Mouse (Mus musculus) CH12.LX (cell line): Measurements from ENCODE around the gene Clec1a. TPM values are rescaled to one million over a fixed set of nuclear protein-coding genes. Genes with fewer than 3 reads are reported as not detected.

Experiments used
- DNase-seq: peaks from one replicate; pipeline ENCODE4 v3.0.0-alpha.2; 2013; ENCODE audit errors: extremely low read depth
- H3K27ac ChIP-seq: 2 replicates; pipeline ENCODE4 v1.5.1; 2012; ENCODE audit warnings: low read depth, mild to moderate bottlenecking, control low read depth, moderate library complexity; ENCODE audit not compliant: insufficient read depth
- H3K27me3 ChIP-seq: replicated peaks from 2 replicates; pipeline ENCODE3; 2012; ENCODE audit warnings: inconsistent platforms
- H3K36me3 ChIP-seq, 2 experiments: replicated peaks in 1 of 2; 2 replicates each; pipeline versions ENCODE3 to v1.6.1; 2012; ENCODE audit warnings: inconsistent platforms in 1 of 2, low read length in 1 of 2, mild to moderate bottlenecking in 1 of 2, mixed read lengths in 1 of 2, moderate library complexity in 1 of 2; ENCODE audit not compliant: control insufficient read depth in 1 of 2, insufficient read depth in 1 of 2
- H3K4me1 ChIP-seq, 2 experiments: 2 replicates each; pipeline ENCODE4 v1.6.1; 2012; ENCODE audit warnings: inconsistent platforms in 1 of 2, moderate library complexity in 1 of 2; ENCODE audit not compliant: insufficient read depth in 2 of 2, control insufficient read depth in 1 of 2
- H3K4me2 ChIP-seq: 2 replicates; pipeline ENCODE4 v1.6.1; 2012; ENCODE audit warnings: low read depth, mild to moderate bottlenecking, control low read depth; ENCODE audit not compliant: poor library complexity, insufficient read depth, severe bottlenecking
- H3K4me3 ChIP-seq, 3 experiments: fragments of 150-350 bp in 1 of 3; sonication (generic) in 1 of 3; replicated peaks in 1 of 3; 2 replicates each; pipeline versions ENCODE3 to v1.5.1; 2011 to 2012; ENCODE audit warnings: low read depth in 2 of 3, low read length in 2 of 3, mild to moderate bottlenecking in 2 of 3, moderate library complexity in 2 of 3, control low read depth in 1 of 3, improper control_type of control experiment in 1 of 3, inconsistent platforms in 1 of 3, mixed read lengths in 1 of 3; ENCODE audit not compliant: poor library complexity in 1 of 3
- H3K79me2 ChIP-seq: replicated peaks from 2 replicates; pipeline ENCODE4 v1.6.1; 2012; ENCODE audit warnings: mild to moderate bottlenecking, moderate library complexity; ENCODE audit not compliant: control insufficient read depth, poor library complexity, insufficient read depth, severe bottlenecking; ENCODE audit errors: extremely low read depth
- H3K9ac ChIP-seq: 2 replicates; pipeline ENCODE4 v1.6.1; 2012; ENCODE audit warnings: low read depth, mild to moderate bottlenecking, control low read depth, moderate library complexity; ENCODE audit not compliant: insufficient read depth
- H3K9me3 ChIP-seq: replicated peaks from 2 replicates; pipeline ENCODE3; 2012; ENCODE audit warnings: low read length, inconsistent platforms, mixed read lengths
- CTCF ChIP-seq, 2 experiments: IDR thresholded peaks in 1 of 2; conservative IDR thresholded peaks in 1 of 2; 2 replicates each; pipeline ENCODE4 v1.5.1; 2011 to 2012; ENCODE audit warnings: low read depth in 2 of 2, low read length in 2 of 2, improper control_type of control experiment in 1 of 2, inconsistent platforms in 1 of 2, mild to moderate bottlenecking in 1 of 2, moderate library complexity in 1 of 2
- ELF1 ChIP-seq: IDR thresholded peaks from 2 replicates; pipeline ENCODE4 v1.6.1; 2014; ENCODE audit warnings: low read depth, mild to moderate bottlenecking, inconsistent platforms, low read length, improper control_type of control experiment
- ETS1 ChIP-seq: conservative IDR thresholded peaks from 2 replicates; pipeline ENCODE4 v1.6.1; 2012; ENCODE audit warnings: low read depth, mild to moderate bottlenecking, inconsistent platforms, low read length, improper control_type of control experiment, moderate library complexity
- HCFC1 ChIP-seq: IDR thresholded peaks from 2 replicates; pipeline ENCODE4 v1.6.1; 2012; ENCODE audit warnings: low read depth, mild to moderate bottlenecking, inconsistent platforms, low read length, improper control_type of control experiment
- IRF4 ChIP-seq: IDR thresholded peaks from 2 replicates; pipeline ENCODE4 v1.6.1; 2014; ENCODE audit warnings: low read depth, mild to moderate bottlenecking, inconsistent platforms, low read length, improper control_type of control experiment
- JUN ChIP-seq: IDR thresholded peaks from 2 replicates; pipeline ENCODE4 v1.6.1; 2011; ENCODE audit warnings: low read depth, mild to moderate bottlenecking, low read length, improper control_type of control experiment, moderate library complexity; ENCODE audit not compliant: insufficient read depth
- JUND ChIP-seq: conservative IDR thresholded peaks from 2 replicates; pipeline ENCODE4 v1.6.1; 2011; ENCODE audit warnings: low read depth, low read length, improper control_type of control experiment
- MAFK ChIP-seq: IDR thresholded peaks from 2 replicates; pipeline ENCODE4 v1.6.1; 2011; ENCODE audit warnings: low read length, improper control_type of control experiment; ENCODE audit not compliant: insufficient replicate concordance
- MEF2A ChIP-seq: IDR thresholded peaks from 2 replicates; pipeline ENCODE4 v1.6.1; 2014; ENCODE audit warnings: low read depth, mild to moderate bottlenecking, inconsistent platforms, low read length, improper control_type of control experiment, borderline replicate concordance
- MYC ChIP-seq: IDR thresholded peaks from 2 replicates; pipeline ENCODE4 v1.6.1; 2011; ENCODE audit warnings: low read depth, mild to moderate bottlenecking, improper control_type of control experiment, low read length
- NRF1 ChIP-seq: IDR thresholded peaks from 2 replicates; pipeline ENCODE4 v1.6.1; 2014; ENCODE audit warnings: low read depth, mild to moderate bottlenecking, inconsistent platforms, low read length, improper control_type of control experiment, moderate library complexity
- RAD21 ChIP-seq: IDR thresholded peaks from 2 replicates; pipeline ENCODE4 v1.6.1; 2011; ENCODE audit warnings: low read depth, mild to moderate bottlenecking, low read length, improper control_type of control experiment, moderate library complexity
- SIN3A ChIP-seq: IDR thresholded peaks from 2 replicates; pipeline ENCODE4 v1.6.1; 2012; ENCODE audit warnings: low read length, improper control_type of control experiment, inconsistent platforms
- UBTF ChIP-seq: IDR thresholded peaks from 2 replicates; pipeline ENCODE4 v1.6.1; 2012; ENCODE audit warnings: low read depth, mild to moderate bottlenecking, inconsistent platforms, low read length, improper control_type of control experiment, moderate library complexity
- ZC3H11A ChIP-seq: IDR thresholded peaks from 2 replicates; pipeline ENCODE4 v1.6.1; 2012; ENCODE audit warnings: low read depth, mild to moderate bottlenecking, inconsistent platforms, low read length, improper control_type of control experiment
- ZMIZ1 ChIP-seq: IDR thresholded peaks from 2 replicates; pipeline ENCODE4 v1.6.1; 2012; ENCODE audit warnings: low read depth, mild to moderate bottlenecking, inconsistent platforms, low read length, improper control_type of control experiment
- dilution Hi-C: fragments of 300-500 bp; cut with MboI; formaldehyde crosslinking; loops from 2 replicates; pipeline ENCODE4 v1.14.3; 2020; ENCODE audit warnings: low sequenced_read_pairs; ENCODE audit not compliant: extremely low pct_unique_long_range_greater_than_20kb, extremely low pct_ligation_motif_present
- in situ Hi-C: fragments of 300-500 bp; cut with MboI; formaldehyde crosslinking; loops from 3 replicates; pipeline ENCODE4 v1.14.3; 2019; ENCODE audit warnings: low sequenced_read_pairs, low pct_ligation_motif_present, low pct_unique_long_range_greater_than_20kb, mixed read lengths
- polyA plus RNA-seq: library from polyadenylated mRNA; unstranded; fragments of >175 nt; gene quantifications from 2 replicates; pipeline ENCODE4 v1.2.1, GENCODE M21; 2012; ENCODE audit warnings: low read depth; ENCODE audit not compliant: insufficient read length
- total RNA-seq, 2 experiments: library from RNA; depleted of rRNA; stranded (reverse); fragments of 300-350 nt in 1 of 2; fragments of >200 nt in 1 of 2; gene quantifications; 2 replicates each; pipeline ENCODE4 v1.2.3; 2012 to 2014

The Clec1a gene
- total and polyA plus RNA-seq, 3 experiments, result not detected

DNA sequence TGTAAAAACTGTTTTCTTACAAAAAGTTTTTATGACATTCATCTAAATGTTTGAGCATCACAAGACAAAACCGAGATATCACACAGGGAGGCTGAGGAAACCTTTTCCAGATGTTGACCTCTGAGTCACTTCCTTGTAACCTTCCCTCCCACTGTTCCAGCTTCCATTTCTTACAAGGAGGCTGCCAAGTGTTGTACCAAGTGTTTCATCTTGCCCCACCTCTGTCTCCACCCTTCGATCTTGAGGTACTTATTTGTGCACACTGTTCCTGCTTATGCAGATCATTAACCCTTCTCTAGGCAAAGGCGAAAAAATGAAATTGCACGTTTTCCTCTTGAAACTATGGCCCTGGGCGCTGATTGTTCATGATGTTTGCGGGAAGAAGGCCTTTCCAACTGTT lies 2.1 kb downstream of the Clec1a start:
- no peak for DNase-seq
- H3K27me3 ChIP-seq, result no peaks in the 10 kb centered on the region
- H3K9me3 ChIP-seq, result no peaks in the 10 kb centered on the region
- H3K79me2 ChIP-seq, result no peaks in the 10 kb centered on the region
- H3K4me2 ChIP-seq, result no peak overlapping the region
- H3K36me3 ChIP-seq, result no peaks in the 10 kb centered on the region
- H3K9ac ChIP-seq, result no peak overlapping the region
- no peak overlapping the region for H3K27ac ChIP-seq
- dilution Hi-C loops, result no loop called here
- no peak for TF ChIP-seq MEF2A
- TF ChIP-seq JUN, result no peak
- no peak for TF ChIP-seq ZC3H11A
- TF ChIP-seq UBTF, result no peak
- in situ Hi-C loops, result no loop called here
- H3K4me1 ChIP-seq, result 0 out of 4 replicates have a peak, but pooled peaks cover 0 to 8% of the 10 kb centered on the region in 2 experiments
- no peak overlapping the region for H3K4me3 ChIP-seq

DNA sequence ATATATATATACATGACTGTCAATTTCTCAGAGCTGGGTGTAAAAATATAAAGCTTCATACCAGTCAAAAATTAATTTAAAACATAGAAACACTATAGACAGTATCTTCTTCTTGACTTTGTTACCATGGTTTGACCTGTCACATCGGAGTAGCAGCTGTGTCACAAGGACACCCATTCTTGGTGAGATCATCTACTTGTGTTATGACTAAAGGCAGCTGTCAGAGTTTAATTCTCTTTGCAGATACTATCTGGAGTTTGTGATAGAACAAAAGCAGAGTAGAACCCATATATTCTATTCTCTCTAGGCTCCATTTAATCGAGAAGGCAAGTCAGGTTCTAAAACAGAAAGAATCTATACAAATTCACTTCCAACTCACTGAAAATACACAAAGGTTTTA lies 13.8 kb downstream of the Clec1a start:
- H3K9ac ChIP-seq, result no peak overlapping the region
- no peak overlapping the region for H3K4me3 ChIP-seq
- H3K9me3 ChIP-seq, result no peaks in the 10 kb centered on the region
- TF ChIP-seq JUND (peak; percentile 30; the same call in 1 of the 2 replicates), ELF1 (no peak), JUN (peak; percentile 55; the same call in 1 of the 2 replicates), ZMIZ1 (no peak), IRF4 (peak; percentile 66; the same call in 1 of the 2 replicates), HCFC1 (no peak), MAFK (no peak), SIN3A (no peak), CTCF (conservative IDR thresholded peaks at IDR 0.05 in 1 of 2, IDR thresholded peaks at IDR 0.05 in 1 of 2; ENCODE audit: low read depth in 2 of 2, low read length in 2 of 2) (no peak), NRF1 (no peak), RAD21 (no peak), MYC (no peak), ETS1 (peak; percentile 13; the same call in 1 of the 2 replicates)
- H3K4me1 ChIP-seq, result peaks cover 0 to 13% of the 10 kb centered on the region in 2 experiments; a peak in 2 of 4 replicates
- DNase-seq, result no peak
- in situ Hi-C loops (no loop called here), dilution Hi-C loops (no loop called here)
- H3K36me3 ChIP-seq, result no peaks in the 10 kb centered on the region
- H3K79me2 ChIP-seq, result no peaks in the 10 kb centered on the region
- H3K4me2 ChIP-seq, result no peak overlapping the region
- no peak overlapping the region for H3K27ac ChIP-seq
- H3K27me3 ChIP-seq, result no peaks in the 10 kb centered on the region
